Mouse (Mus musculus) right cerebral cortex, adult 18-20 months (tissue): ENCODE measurements at regions not wholly inside any gene's neighbourhood (a gene's known extent, or its start where the extent isn't known, plus 50 kb on each side); places are given as distances from the start of the nearest gene placed in this dataset.
A peak's percentile ranks its signal among the peaks of the same experiment; 100 is the strongest.

Source experiments
- DNase-seq: peaks from one replicate; pipeline ENCODE4 v3.0.0; 2022; ENCODE audit warnings: mixed read lengths

- DNase-seq: no peak
These were observed 746.9 kb downstream of the Ppargc1a start for GRCm38 (mm10) chr5:50820674-50821073.

DNA sequence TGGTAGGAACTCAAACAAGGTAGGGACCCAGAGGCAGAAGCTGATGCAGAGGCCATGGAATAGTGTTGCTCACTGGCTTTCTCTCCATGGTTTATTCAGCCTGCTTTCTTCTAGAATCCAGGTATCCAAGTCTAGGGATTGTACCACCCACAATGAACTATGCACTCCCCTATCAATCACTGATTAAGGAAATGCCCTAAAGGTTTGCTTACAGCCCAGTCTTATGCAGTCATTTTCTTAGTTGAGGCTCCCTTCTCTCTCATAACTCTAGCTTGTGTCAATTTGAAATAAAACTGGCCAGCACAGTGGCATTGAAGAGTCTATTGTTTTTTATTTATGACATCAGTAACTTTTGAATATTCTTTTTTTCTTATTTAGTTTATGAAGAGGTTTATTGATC, 747.6 kb downstream of the Ppargc1a start:
- DNase-seq: no peak

DNA sequence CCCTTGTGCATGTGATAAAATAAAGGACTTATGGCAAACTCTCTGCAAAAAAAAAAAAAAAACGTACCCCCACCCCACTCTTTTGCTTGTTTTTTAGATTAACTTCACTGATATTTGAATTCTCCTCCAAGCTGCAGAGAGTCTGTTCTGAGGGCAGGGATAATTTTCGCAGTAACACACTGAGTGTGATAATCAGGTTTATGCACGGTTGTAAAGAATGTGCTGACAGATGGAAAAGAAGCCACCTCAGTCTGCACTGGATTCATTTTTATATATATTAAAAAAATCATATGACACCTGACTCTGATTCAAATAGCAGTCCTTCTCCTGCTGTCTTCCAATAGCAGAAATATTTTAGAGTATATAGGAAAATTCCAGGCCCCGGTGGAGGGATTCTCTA, 736.5 kb upstream of the Adgra3 start:
- DNase-seq: no peak

DNA sequence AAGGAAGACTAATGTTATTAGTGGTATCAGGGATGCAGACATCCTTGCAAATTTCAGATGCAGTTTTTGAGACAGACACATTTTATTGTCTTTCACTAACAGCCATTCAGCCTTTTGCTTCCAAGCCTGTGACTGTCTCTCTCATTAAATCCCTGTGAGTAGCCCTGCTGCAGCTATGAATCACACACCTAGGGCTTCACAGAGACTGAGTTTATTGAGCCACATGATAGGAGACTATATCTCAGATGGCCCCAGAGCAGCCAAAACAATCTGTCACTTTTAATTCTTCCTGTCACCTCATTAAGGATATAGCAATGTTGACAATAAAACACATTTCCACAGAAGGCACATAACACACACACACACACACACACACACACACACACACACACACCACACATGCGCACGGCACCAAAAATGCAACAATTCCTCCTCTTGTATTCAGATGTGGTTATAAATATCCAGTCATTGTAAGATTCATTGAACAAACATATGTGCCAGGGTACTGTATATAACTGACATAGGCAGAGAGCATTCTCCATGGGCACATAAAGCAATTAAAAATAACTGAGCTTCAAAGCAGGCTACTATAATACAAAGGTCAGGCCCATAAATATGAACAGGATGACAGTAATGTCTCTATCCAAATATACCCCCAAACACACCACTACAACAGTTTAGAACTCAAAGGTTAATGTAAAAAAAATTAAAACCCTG, 735.8 kb upstream of the Adgra3 start:
- no peak for DNase-seq

DNA sequence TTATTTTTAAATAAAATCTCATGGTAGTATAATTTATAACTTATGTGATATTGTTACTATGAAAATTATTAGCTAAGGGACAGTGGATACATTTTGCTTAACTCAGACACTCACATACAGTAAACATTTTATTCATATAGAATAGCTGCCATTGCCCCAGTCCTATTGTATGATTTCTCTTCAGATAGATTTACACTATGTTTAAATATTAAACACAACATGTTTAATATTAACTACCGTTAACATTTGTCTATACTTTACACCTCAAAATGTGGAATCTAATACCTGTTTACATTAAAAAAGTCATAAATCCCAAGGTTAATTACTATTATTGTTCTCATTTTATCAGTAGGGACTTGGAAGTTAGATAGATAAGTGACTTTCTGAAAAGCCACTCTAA, 734.8 kb upstream of the Adgra3 start:
- no peak for DNase-seq

DNA sequence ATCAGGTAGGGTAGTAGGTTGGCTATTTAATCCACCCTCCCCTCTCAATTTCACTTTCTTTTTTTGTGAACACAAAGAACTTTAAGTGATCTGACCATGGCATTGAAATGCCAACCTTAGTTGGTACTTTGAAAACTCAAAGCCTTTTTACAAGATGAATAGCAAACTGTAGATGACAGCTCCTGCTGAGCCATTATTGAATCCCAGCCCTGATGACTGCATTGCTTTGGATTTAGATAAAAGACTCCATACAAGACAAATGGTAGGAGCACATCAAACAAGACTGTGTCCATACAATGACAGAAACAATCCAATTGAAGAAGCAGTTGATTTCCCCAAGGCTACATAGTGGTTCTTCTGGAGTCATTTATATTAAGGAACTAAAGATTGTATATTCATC, 726.5 kb upstream of the Adgra3 start:
- no peak for DNase-seq

- DNase-seq: no peak
These were observed 720.3 kb upstream of the Adgra3 start for GRCm38 (mm10) chr5:50779138-50779537.

- no peak for DNase-seq
These were observed 719.4 kb upstream of the Adgra3 start for GRCm38 (mm10) chr5:50778221-50778620.

GRCm38 (mm10) chr5:50762261-50762660, 703.5 kb upstream of the Adgra3 start:
- no peak for DNase-seq

- no peak for DNase-seq
These were observed 701.6 kb upstream of the Adgra3 start for GRCm38 (mm10) chr5:50760386-50760785.

GRCm38 (mm10) chr5:50752766-50753165, 694.0 kb upstream of the Adgra3 start:
- peak; percentile 7 for DNase-seq

- DNase-seq: no peak
These were observed 692.6 kb upstream of the Adgra3 start for GRCm38 (mm10) chr5:50751358-50751757.

GRCm38 (mm10) chr5:50743030-50743429, 684.2 kb upstream of the Adgra3 start:
- DNase-seq: no peak

- DNase-seq: no peak
These were observed 674.9 kb upstream of the Adgra3 start for GRCm38 (mm10) chr5:50733711-50734110.

DNA sequence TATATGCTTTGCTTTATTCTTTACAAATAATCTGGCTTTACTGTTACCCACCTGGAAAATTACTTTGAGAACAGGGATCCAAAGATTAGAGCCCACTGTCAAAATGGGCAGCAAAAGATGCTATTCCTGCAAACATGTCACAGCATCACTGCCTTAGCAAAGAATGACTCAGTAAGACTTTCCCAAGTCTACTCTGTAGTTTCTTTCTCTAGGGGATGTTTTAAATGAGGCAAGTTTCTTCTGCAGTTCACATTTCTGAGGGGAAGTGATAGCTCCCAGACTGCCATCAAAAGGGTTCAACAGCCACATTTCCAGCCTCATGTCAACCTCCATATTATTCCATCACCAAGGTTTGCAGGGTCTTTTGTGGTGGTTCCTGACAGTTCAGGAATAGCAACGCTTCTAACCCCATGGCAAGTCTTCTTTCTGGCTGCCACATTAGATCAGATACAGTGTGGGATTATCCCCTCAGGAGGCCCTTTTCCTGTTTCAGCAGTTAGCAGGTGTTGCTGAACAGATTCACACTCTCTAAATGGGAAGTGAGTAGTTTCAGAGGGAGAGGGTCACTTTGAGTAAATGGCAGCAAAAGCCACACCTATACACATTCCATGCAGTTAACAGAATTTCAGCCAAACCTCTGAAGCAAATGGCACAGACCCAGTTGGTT, 669.7 kb upstream of the Adgra3 start:
- DNase-seq: no peak

DNA sequence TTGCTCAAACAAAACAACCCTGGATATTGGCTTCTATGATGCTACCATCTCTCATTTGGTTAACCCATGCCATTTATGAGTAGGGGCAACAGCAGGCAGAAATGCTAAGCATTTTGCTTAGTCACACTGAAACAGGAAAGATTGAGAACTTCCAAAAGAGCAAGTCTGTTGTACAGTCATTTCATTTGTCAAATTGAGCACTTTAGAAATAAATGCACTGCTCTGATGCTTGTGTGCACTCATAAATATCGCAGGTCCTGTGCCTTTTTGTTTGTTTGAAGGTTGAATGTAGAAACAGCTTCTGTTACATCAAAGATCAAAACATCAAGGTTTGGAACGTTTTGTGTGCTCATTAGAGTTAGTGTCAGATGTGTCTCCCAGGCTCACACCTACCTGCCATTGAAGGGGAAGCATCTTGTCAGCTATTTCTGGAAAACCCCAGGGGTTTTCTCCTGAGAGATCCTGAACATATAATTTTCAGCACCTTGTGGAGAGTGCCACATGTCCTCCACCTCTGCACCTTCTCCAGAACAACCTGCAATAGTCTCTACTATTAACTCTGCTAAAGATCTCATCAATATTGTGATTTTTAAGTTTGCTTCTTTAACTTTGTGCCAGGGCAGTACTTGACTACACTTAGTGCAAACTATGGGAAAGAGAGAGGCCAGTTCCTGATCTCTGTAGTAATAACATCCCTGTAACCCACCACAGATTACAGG, 648.3 kb upstream of the Adgra3 start:
- no peak for DNase-seq

DNA sequence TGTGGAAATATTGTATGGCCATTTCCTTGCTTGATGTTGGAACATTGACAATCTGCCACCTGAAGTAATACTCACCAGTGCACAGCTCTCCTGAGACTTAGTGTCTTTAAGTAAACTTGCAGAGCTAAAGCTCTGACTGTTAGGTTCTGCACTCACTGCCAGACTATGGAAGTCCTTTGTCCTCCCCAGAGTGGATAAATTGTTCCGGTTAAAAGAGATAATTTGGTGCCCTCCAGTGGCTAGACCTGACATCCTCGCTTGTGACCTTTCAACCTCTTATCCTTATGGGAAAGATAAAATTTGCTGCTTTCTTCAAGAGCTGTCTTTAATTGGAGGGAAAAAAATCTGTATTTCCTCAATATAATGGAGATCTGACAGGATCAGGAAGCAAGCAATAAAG, 639.3 kb upstream of the Adgra3 start:
- peak; percentile 2 for DNase-seq

DNA sequence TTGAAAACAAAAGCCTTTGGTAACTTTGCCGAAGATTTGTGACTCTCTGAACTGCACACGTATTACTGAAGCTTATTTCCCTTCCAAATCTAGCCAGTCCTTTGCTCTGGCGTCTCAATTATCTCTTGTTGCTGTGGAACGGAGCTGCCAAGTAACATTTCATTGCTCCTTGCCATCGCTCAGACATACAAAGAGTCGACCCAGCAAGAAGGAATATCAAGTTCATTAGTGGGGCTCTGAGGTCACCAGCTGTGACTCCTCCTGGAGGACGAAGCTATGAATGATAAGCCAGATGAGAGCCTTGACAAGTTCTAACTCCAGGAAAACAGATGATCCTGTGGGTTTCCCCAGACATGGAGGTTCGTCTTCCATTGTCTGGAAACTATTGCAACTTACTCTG, 638.8 kb upstream of the Adgra3 start:
- peak; percentile 2 for DNase-seq

- DNase-seq: no peak
These were observed 629.6 kb upstream of the Adgra3 start for GRCm38 (mm10) chr5:50688362-50688761.

DNA sequence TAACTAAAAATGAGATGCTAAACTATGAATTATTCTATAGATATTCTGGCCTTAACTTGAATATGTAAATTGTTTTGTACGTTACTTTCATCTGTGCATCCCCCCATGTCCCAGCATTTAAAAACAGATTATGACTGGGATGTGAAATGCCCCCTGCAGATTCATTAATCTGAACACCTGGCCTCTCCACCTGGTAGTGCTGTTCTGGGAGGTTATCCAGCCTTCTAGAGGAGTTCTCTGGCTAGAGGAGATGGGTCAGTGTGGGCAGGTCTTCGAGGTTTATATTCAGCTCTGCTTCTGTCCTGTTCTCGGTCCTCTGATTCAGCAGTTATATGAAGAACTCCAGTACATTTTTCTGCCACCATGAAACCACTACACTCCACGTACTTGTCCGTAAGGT, 625.2 kb upstream of the Adgra3 start:
- no peak for DNase-seq

DNA sequence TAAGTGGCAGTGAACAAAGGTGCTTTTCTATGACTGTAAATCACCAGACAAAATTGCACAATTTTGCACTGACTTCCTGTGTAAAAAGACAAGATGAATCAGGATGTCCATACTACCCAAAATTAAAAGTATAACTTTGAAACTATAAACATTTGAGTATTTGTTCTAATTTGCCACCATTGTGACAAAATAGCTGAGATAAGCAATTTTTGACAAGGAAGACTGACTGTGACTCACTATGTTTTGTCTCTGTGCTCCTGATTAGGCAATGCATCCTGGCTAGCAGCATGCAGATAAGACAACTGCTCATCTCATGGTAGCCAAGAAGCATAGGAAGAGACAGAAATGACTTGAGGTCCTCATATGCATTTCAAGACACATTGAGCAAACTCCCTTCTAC, 577.7 kb upstream of the Adgra3 start:
- DNase-seq: no peak

DNA sequence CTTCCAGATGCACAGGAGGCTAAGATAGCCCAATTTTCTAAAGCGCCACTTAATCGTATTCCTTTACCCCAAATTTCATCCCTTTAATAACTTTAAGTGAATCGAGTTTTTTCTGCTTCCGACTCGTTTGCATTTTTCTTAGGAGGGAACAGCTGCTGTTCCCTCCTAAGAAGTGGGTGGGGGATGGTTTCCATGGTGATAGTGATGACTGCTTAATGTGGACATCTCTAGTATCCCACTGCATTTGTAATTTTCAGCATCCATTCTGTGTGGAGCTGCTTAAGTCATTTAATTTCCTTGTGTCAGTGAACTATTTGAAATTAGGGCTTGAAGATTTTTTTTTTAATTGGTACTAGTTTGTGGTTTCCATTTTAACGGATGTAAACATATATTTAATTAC, 567.8 kb upstream of the Adgra3 start:
- peak; percentile 37 for DNase-seq

DNA sequence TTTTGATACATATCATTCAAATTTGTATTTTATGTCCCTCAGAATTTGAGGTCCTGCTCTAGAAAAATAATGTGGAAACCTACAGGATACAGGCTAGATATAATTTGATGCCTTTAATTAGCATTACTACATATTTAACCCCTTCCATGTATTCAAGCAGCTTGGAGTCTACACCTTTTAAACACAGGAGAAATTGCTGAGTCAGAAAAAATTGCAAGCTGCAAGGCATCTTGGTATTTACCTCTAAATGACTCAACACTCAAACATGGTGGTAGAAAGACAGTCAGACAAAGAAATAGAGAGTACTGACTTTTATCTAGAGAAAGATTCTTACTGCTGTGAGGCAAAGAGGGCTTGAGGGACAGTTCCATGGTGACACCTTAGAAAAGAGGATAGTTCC, 565.4 kb upstream of the Adgra3 start:
- DNase-seq: no peak
